Mouse (Mus musculus): ENCODE data around the gene Slco3a1.

DNA sequence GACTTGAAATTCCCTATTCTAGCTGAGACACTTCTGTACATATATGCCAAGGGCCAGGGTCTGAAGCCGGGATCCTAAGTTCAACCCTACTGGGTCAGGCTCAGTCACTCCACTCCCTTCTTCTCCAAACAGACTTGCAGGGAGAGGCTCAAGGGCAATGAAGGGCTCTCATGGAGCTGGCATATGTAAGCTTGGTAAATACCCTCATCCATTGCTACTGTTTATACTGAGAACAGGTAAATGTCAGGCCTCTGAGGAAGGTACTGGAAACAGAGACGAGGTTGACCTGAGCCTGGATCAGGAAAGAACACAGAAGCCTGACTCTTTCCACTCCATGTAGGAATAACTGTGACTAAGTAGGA is 70.6 kb downstream of the Slco3a1 start:
- TF ChIP-seq GATA1 (IDR thresholded peaks at IDR 0.05; ENCODE audit: borderline replicate concordance, low read length), result no peak
- no peak for TF ChIP-seq FLI1 (IDR thresholded peaks at IDR 0.05; ENCODE audit: low read length)
